Mouse (Mus musculus): Measurements from ENCODE around the gene Trim9.

GRCm38 (mm10) chr12:70216229-70216800 is 131.1 kb downstream of the Trim9 start:
- TF ChIP-seq CTCF (IDR thresholded peaks at IDR 0.05; ENCODE audit: control insufficient read depth, insufficient read depth, low read length) (no peak), POLR2A (IDR thresholded peaks at IDR 0.05; ENCODE audit: borderline replicate concordance, control insufficient read depth, low read depth, low read length) (no peak)
